Mouse (Mus musculus) 3134 (cell line): Measurements from ENCODE around the gene Fmnl3.

Experiments
- DNase-seq: peaks from one replicate; pipeline ENCODE4 v3.0.0-alpha.2; 2011; ENCODE audit warnings: low spot score; ENCODE audit not compliant: insufficient read length; ENCODE audit errors: extremely low read depth

Fmnl3 gene

GRCm38 (mm10) chr15:99370259-99370691 lies at the start of gene Fmnl3:
Gene Fmnl3, minus strand, starts transcription at chr15:99370482.
- DNase-seq: peak; percentile 94

- DNase-seq: peak; percentile 75
Measured at GRCm38 (mm10) chr15:99417692-99418271, 47.5 kb upstream of the Fmnl3 start.

GRCm38 (mm10) chr15:99416957-99417356 lies 46.7 kb upstream of the Fmnl3 start:
- DNase-seq: no peak

GRCm38 (mm10) chr15:99416348-99416882 lies 46.1 kb upstream of the Fmnl3 start:
- peak; percentile 75 for DNase-seq

GRCm38 (mm10) chr15:99415793-99416192 lies 45.5 kb upstream of the Fmnl3 start:
- DNase-seq: no peak

GRCm38 (mm10) chr15:99411747-99412146 lies 41.5 kb upstream of the Fmnl3 start:
- no peak for DNase-seq

GRCm38 (mm10) chr15:99408845-99409244 lies 38.6 kb upstream of the Fmnl3 start:
- DNase-seq: no peak

GRCm38 (mm10) chr15:99406986-99407570 lies 36.8 kb upstream of the Fmnl3 start:
- no peak for DNase-seq

GRCm38 (mm10) chr15:99405150-99405549 lies 34.9 kb upstream of the Fmnl3 start:
- DNase-seq: no peak

GRCm38 (mm10) chr15:99403159-99403889 lies 33.0 kb upstream of the Fmnl3 start:
- no peak for DNase-seq

GRCm38 (mm10) chr15:99400602-99401001 lies 30.3 kb upstream of the Fmnl3 start:
- peak; percentile 74 for DNase-seq

- DNase-seq: no peak
Measured at GRCm38 (mm10) chr15:99399503-99400245, 29.4 kb upstream of the Fmnl3 start.

- no peak for DNase-seq
Measured at GRCm38 (mm10) chr15:99397622-99398021, 27.3 kb upstream of the Fmnl3 start.

- DNase-seq: peak; percentile 56
Measured at GRCm38 (mm10) chr15:99396875-99397274, 26.6 kb upstream of the Fmnl3 start.

- no peak for DNase-seq
Measured at GRCm38 (mm10) chr15:99396462-99396861, 26.2 kb upstream of the Fmnl3 start.

GRCm38 (mm10) chr15:99393386-99394252 lies 23.3 kb upstream of the Fmnl3 start:
- DNase-seq: no peak

GRCm38 (mm10) chr15:99392486-99393385 lies 22.5 kb upstream of the Fmnl3 start, which contains the start of gene Tmbim6:
Gene Tmbim6, plus strand, starts transcription at chr15:99392882.
- peak; percentile 99 for DNase-seq

- DNase-seq: no peak
Measured at GRCm38 (mm10) chr15:99391975-99392374, 21.7 kb upstream of the Fmnl3 start.
